Mouse (Mus musculus) liver, adult 2 months (tissue): Measurements from ENCODE around the gene Cntn4.

ENCODE experiments used
- CTCF ChIP-seq: fragments of 200-500 bp; IDR thresholded peaks from 2 replicates; pipeline ENCODE4 v1.5.1; 2011; ENCODE audit warnings: low read depth, low read length, control low read depth
- POLR2A ChIP-seq: fragments of 200-500 bp; IDR thresholded peaks from 2 replicates; pipeline ENCODE4 v1.6.1; 2011; ENCODE audit warnings: low read length, control low read depth; ENCODE audit not compliant: insufficient read depth; ENCODE audit errors: extremely low read depth

DNA sequence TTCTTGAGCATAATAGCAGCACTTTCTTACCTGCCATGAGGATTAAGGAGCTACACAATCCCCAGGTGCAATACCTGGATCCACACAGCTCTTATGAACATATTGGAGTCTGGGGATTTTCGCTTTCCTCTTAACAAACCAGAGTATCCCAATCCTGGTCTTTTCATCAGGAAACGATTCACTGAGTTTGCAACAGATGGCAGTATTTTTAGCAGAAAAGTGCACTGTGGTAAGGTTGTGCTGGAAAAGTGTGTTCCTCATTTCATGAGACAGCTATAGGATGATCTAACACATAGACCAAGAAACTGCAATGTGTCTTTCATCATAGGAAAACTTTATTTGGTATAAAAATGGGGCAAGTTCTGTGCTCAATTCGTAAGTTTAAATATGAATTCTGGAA lies 659.3 kb downstream of the Cntn4 start:
- no peak for TF ChIP-seq CTCF
- no peak for TF ChIP-seq POLR2A
